Mouse (Mus musculus) cerebellum, postnatal 25 days (tissue): ENCODE measurements around the gene Mier1.

Experiments used
- DNase-seq, 2 experiments: peaks; one replicate each; pipeline ENCODE4 v3.0.0; 2021; ENCODE audit warnings: mixed read lengths in 2 of 2

Gene Mier1

GRCm38 (mm10) chr4:103171256-103171655 is 57.1 kb downstream of the Mier1 start:
- no peak for DNase-seq

- no peak for DNase-seq
Measured at GRCm38 (mm10) chr4:103173507-103173906, 59.3 kb downstream of the Mier1 start.

- DNase-seq = peak; percentile 19 to 45
Measured at GRCm38 (mm10) chr4:103174001-103174400, 59.8 kb downstream of the Mier1 start.

- DNase-seq = no peak
Measured at GRCm38 (mm10) chr4:103177681-103178080, 63.5 kb downstream of the Mier1 start.

GRCm38 (mm10) chr4:103178635-103179318 is 64.6 kb downstream of the Mier1 start:
- peak; percentile 14 to 32 for DNase-seq

- peak in 1 of 2 experiments; percentile 36 for DNase-seq
Measured at GRCm38 (mm10) chr4:103179581-103179980, 65.4 kb downstream of the Mier1 start.

- DNase-seq = no peak
Measured at GRCm38 (mm10) chr4:103180300-103180888, 66.2 kb downstream of the Mier1 start.

- no peak for DNase-seq
Measured at GRCm38 (mm10) chr4:103188786-103189640, 74.8 kb downstream of the Mier1 start.

GRCm38 (mm10) chr4:103192421-103192820 is 78.2 kb downstream of the Mier1 start:
- DNase-seq = no peak

- no peak for DNase-seq
Measured at GRCm38 (mm10) chr4:103197401-103197800, 83.2 kb downstream of the Mier1 start.

- DNase-seq = no peak
Measured at GRCm38 (mm10) chr4:103199086-103199485, 84.9 kb downstream of the Mier1 start.

GRCm38 (mm10) chr4:103200046-103200445 is 85.9 kb downstream of the Mier1 start:
- DNase-seq = no peak

GRCm38 (mm10) chr4:103203646-103204045 is 89.5 kb downstream of the Mier1 start:
- no peak for DNase-seq

- DNase-seq = no peak
Measured at GRCm38 (mm10) chr4:103208553-103208952, 94.4 kb downstream of the Mier1 start.

GRCm38 (mm10) chr4:103213859-103214497 is 99.8 kb downstream of the Mier1 start:
- DNase-seq = peak; percentile 39 to 40

GRCm38 (mm10) chr4:103214498-103214924 is 100.3 kb downstream of the Mier1 start:
- peak in 1 of 2 experiments; percentile 86 for DNase-seq
